Mouse (Mus musculus) gastrocnemius, adult 18-20 months (tissue): Measurements from ENCODE around the gene Ankle1. TPM values are rescaled to one million over a fixed set of nuclear protein-coding genes. Genes with fewer than 3 reads are reported as not detected.

ENCODE experiments used
- DNase-seq: peaks from one replicate; pipeline ENCODE4 v3.0.0; 2021; ENCODE audit warnings: low spot score
- total RNA-seq, 2 experiments: library from RNA; stranded (reverse); gene quantifications; 2 replicates each; pipeline ENCODE4 v1.2.3; 2021

Gene Ankle1
- total RNA-seq, 2 experiments from 2014 or later = not detected

DNA sequence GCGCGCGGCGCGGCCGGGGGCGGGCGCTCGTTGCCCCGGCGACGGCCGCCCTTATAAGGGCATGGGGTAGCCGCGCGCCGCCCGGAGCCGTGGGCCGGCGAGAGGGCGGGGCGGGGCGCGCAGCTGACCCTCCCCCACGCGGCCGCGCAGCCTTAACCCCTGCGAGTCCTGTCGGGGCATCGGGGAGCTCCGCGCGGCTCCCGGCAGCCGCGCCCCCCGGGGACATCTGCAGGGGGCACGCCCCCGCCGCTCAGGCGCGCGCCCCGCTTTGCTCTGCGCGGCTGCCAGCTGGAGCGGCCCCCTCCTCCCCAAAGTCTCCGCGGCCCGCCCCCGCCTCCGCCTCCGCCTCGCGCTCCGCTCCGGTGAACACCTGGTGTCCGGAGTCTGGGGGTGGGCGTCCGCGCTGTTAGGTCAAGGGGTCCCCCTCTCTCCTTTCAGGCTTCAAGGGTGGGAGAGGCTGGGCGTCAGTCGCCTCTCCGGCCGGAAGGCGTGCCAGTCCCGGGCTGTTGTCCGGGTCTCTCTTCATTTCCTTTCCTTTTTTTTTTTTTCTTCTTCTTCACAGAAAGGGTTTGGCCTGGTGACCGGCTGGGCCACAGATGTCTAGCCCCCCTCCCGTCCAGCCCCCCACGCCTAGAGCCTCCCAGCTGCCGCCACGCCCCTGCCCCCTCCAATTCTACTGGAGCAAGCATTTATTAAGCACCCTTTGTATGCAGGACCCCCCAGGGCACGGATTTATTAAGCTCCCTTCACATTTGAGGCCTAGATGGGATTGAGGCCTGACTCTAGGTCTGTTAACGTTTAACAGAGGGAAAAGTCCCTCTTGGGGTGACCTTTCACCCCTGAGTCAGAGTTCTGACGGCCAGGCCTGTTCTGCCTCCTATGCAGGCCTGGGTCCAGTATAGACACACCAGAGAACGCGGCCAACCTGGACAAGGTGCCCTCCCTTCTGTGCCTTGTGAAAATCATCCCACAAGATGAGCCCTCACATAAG, 23.5 kb upstream of the Ankle1 start:
- DNase-seq = peak; percentile 76

DNA sequence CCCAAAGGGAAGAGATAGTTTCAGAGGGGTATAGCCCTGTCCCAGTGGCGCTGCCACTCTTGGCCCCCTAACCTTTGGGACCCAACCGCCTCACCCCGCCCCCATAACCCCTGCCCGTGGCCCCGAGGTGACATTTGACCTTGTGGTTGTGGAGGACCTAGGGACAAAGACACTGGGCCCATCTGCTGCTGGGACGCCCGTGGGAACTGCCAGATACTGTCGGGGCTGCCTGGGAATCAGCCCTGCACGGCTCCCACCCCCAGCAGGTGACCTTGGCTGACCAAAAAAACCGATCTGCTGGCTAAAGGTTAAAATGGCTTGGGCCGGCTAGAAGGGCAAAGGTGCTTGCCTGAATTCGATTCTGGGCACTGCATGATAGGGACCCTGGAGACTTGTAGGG, 22.4 kb upstream of the Ankle1 start:
- no peak for DNase-seq

DNA sequence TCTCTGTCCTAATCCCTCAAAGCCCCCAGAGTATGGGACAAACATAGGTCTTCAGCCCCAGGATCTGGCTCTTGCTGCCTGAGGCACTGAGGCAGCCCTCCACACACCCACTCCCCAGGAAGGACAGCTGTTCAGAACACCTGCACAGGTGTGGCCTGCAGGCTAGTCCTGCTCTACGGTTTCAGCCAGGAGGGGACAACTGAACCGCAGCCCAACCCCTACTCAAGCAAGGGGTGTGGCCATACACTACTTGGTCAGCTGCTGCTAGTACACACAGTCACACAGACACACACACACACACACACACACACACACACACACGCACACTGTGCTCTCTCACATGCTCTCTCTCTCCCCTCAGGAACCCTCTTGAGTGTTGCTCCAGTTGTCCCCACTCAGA, 21.9 kb upstream of the Ankle1 start:
- no peak for DNase-seq

DNA sequence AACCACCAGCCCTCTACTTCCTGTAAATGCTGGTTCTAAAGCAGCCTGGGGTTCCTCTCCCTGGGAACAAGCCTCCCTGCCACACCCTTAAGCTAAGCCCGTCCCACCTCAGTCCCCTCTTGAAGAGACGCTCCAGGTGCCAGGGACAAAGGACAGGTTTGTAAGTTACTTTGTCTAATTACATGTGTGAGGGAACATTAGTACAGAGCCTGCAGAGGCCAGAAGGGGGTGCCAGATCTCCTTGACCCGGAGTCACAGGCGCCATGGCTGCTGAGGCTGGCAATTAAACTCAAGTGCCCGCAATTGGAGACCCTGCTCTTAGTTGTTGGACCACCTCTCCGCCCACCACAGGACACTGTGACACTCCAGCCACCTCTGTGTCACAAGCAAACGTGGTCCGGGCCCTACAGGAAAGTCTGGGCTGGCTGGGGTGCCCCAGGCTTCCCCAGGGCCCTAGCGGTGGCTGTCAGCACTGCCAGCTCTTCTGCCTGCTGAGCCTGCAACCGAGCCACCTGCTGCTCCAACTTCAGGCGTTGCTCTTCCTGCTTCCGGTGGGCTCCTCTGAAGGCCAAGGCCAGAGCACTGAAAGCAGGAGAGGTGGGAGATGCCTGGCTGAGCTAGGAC, 20.5 kb upstream of the Ankle1 start:
- no peak for DNase-seq

DNA sequence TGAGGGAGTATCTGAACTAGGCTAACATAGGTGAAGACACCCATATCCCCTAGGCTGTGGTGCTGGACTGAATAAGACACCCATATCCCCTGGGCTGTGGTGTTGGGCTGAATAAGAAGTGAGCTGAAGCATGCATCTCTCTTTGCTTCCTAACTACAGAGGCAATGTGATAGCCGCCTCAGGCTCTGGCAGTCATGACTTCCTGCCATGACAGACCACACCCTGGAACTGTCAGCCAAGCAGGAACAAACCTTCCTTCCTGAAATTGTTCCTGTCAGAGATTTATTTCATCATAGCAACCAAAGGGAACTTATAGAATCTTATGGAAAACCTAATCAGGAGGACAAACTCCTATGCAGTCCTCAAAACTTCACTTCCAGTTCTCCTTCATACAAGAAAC, 17.5 kb upstream of the Ankle1 start:
- no peak for DNase-seq

DNA sequence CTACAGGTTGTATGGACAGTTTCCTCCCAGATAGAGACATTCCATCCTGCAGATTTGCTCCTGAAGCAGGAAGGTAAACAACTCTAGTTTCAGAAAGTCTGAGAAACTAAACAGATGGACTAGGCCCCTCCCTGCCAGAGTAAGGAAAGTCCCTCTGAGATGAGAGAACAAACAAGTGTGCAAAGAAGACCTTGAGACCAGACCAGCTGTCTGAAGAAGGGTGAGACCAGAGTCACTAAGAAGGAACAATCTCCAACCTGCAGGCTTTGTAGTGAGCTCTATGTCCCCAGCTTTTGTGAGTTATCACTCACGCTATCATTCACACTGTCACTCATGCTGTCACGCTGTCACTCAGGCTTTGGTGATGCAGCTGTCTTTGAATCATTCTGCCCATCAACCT, 14.1 kb upstream of the Ankle1 start:
- no peak for DNase-seq

DNA sequence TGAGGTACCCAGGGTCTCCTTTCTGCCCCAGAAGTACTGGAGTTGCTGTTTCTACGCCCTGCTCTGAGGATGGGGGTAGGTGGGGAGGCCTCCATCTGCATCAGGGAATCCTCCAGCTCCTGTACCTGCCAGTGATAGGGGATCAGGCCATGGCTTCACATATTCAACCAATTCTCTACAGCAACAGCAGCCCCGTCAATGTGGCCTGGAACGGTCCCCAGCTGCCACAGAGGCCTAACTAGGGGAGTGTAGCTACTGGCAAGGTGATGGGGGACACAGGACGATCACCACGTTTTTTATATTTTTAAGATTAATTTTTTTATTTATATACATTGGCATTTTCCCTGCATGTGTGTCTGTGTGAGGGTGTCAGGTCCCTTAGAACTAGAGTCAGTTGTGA, 13.4 kb upstream of the Ankle1 start:
- DNase-seq = no peak

DNA sequence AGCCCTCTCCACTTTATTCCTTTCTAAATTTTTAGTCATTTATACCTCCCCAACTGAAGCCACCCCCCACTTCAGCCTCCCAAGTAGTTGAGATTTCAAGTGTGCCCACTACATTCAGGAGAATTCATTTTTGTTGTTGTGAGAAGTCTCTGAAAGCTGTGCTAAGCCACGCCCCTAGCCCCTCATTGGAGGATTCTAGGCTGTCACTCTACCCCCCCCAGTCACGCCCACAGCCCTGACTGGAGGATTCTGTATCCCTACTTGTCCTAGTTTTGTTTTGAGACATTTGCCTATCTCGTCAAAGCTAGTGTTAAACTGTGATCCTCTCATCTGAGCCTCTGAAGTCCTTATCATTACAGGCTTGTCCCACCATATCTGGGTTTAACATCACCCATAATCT, 12.9 kb upstream of the Ankle1 start:
- DNase-seq = no peak

DNA sequence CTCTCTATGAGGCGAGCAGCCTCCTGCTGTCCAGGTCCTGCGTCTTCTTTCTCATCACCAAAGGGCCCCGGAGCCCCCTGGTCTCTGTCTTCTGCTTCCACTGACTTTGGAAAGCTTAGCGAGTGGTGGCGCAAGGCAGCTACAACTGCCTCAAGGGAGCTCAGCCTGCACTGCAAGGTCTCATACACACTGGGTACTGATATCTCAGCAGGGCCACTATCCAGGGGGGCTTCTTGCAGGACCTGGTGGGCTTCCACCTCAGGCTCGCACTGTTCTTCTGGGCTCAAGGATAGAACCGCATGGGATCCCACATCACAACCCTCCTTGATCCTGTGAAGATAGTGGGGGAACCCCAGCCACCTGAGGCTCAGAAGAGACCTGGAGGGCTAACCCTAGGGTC, 11.3 kb upstream of the Ankle1 start:
- no peak for DNase-seq

DNA sequence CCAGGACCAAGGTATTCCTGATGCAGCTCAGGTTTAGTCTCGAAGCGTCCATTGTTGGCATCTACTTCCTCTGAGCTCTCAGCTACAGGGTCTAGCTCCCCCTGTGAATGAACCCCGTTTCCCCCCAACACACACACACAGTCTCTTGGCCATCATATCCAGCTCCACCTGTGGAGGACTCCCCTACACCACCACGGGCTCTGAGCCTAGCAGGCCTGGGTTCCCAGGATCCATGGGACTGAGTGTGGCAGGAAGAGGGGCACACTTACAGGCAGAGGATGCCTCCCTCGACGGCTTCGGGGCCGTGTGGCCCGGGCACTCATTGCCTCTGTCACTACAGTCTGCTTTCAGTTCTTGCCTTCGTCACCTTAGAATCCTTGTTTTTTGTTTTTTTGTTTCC, 10.7 kb upstream of the Ankle1 start:
- DNase-seq = no peak

DNA sequence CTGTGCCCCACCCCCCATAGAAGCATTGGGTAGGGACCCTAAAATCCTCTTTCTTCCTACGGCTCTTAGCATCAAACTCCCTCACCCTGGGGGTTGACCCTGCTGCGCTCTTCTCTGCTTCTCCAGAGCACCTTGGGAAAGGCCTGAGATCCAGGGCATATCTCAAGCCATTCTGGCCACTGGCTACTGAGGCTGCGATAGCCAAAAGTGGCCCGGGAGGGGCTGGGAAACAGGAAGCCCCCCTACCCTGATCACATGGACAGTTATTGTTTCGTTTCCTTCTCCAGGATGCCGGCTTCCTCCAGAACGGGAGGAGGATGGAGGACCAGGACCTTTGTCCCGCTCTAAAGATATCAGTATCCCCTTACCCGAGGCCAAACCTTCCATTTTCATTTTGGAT, 10.2 kb upstream of the Ankle1 start, which contains the start of gene Ushbp1:
TSS of gene Ushbp1 (minus strand) at position 174 of the 400 bp plus-strand sequence.
- no peak for DNase-seq

DNA sequence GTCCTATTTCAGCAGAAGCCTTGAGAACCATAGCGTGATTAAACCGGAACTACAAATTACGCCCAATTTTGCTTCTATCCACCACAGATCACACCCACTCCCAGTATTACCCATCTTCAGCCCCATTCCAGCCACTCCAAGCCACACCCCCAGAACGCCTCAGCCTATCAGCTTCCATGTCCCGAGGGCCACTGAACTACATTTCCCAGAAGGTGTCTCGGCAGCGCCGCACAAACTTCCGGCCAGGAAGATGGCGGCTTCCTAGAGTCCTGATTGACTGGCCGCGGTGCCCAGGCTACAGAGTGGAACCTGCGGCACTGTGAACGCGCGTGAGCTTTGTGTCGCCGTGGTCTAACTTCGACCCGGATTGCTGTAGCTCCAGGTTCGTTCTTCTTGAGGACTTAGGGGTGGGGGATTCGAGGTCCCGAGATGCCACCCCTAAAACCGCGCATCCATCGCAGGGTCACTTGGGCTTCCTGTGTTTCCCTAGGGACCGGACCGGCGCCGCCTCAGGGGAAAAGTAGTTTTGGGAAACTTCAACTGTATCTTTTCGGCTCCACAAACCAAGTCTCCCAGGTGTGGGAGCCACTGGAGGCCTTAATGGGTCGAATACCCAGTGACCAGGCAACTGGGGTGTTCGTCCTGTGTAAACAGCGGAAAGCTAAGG, 9.0 kb upstream of the Ankle1 start, which contains the start of gene Babam1:
TSS of gene Babam1 (plus strand) at position 223 of the 667 bp plus-strand sequence.
- peak; percentile 95 for DNase-seq

DNA sequence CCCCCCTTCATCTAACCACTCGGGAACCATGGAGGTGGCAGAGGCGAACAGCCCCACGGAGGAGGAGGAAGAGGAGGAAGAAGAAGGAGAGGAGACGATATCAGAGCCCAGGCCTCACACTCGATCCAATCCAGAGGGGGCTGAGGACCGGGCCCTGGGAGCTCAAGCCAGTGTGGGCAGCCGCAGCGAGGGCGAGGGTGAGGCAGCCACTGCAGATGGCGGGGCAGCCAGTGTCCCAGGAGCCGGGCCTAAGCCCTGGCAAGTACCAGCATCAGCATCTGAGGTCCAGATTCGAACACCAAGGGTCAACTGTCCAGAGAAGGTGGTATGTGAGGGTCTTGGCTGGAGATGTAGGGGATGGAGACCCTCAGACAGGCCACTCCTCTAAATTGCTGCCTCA, 8.1 kb upstream of the Ankle1 start:
- no peak for DNase-seq

DNA sequence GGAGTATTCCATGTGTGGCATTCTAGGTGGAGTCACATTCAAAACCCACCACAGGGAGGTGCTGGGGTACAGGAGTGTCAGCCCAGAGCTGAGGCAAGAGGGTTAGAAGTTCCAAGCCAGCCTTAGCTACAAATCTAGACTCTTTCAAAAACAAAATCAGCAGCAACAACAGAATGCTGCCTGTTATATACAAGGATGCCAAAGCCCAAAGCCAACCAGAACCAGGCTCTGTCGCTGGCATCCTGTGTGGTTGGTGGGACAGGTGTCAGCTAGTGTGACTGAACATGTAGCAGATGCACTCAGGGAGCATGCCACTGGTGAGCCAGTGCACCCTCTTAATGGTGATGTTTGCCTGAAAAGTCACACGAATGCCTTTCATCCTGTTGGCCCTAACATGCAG, 5.0 kb upstream of the Ankle1 start:
- DNase-seq = no peak

DNA sequence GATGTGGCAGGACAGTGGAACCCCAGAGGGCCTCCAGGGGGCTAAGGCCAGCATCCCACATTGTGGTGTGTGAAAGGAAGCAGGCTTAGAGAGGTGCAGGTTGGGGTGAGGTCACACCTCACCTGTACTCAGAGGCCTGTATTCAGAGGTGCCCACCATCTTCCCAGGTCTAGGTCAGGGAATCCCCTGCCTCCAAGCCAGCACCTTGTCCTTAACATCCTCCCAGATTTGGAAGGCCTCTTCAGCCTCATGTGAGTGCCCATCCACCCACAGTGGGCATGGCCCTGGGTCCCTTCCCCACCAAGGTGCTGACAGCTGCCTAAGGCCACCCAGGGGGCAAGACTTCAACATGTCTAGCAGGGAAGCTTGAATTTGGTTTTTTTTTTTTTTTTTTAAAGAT, 4.4 kb upstream of the Ankle1 start:
- DNase-seq = no peak

DNA sequence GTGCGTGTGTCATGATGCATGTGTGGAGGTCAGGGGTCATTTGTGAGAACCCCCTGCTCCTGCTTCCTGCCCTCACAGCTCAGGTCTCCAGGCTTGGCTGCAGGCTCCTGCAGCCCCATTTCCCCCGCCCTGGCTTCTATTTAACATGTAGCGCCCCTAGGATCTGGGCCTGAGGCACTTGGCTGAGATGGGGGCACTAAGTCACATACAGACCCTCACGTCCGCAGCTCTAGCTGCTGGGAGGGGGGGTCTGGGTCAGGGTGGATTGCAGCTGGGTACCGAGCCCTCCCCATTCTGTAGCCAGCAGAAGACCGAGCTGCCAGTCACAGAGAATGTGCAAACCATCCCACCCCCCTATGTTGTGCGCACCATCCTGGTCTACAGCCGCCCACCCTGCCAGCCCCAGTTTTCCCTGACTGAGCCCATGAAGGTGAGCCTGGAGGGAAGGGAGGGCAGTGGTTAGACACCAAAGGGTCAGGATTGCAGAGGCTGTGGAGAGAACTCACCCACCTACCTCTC, 3.3 kb upstream of the Ankle1 start:
- DNase-seq = no peak

DNA sequence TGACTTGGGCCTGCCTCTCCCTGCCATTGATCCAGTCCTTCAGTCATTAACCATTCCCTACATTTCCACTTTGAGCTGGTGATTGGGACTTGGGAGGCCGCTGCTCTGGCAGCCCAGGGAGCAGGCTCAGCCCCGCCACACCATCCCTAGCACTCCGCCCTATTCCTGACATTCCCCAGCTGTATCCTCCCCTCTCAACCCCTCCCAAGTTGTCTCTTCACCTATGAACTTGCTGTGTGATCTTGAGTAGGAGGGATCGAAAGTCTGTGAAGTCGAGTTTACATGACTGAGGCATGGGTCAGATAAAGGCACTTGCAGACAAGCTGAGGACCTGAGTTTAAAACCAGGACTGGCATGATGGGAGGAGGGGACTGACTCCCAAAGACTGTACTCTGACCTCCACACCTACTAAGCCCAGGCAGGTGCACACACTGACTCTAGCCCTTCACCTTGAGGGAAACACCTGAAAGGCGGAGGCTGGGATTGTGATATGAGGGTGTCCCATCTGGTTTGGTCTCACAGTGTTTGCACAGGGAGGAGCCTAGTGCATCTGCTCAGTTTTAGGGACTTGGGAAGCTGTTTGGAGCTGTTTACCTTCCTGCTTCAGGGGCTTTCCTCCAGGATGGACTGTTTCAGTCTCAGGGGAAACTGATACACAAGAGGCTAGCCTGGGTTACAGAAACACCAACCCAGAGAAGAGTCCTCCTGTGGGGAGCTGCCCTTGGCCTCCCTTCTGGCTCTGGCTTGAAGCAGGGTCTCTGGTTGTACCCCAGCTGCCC, 2.5 kb upstream of the Ankle1 start:
- no peak for DNase-seq

DNA sequence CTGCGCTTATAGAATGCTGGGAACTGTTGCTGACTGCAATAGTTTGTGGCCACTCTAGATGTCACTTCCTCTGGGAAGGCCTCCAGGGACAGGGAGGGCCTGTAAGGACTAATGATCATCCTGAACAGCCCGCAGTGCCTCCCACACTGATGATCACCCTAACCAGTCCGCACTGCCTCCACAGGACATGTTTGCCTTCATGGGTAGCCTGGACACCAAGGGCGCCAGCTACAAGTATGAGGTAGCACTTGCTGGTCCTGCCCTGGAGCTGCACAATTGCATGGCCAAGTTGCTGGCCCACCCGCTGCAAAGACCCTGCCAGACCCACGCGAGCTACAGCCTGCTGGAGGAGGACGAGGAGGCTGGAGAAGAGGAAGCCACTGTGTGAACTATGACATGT, 1.8 kb upstream of the Ankle1 start:
- DNase-seq = no peak

DNA sequence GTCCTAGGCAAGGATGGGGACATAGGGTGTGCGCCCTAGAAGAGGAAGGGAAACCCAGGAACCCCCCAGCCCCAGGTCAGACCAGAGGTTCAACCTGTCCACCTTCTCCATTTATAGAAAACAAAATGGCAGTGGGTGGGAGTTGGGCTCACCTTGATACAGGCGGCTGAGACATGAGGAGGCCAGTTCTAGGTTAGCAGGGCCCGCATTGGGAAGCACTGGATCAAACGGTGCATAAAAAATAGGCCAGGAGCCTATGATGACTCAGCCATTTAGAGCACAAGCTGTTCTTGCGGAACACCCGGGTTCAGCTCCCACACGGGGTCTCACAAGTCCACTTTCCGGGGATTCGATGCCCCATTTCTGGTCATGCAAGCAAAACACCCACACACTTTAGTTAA, 859 bp upstream of the Ankle1 start:
- no peak for DNase-seq

DNA sequence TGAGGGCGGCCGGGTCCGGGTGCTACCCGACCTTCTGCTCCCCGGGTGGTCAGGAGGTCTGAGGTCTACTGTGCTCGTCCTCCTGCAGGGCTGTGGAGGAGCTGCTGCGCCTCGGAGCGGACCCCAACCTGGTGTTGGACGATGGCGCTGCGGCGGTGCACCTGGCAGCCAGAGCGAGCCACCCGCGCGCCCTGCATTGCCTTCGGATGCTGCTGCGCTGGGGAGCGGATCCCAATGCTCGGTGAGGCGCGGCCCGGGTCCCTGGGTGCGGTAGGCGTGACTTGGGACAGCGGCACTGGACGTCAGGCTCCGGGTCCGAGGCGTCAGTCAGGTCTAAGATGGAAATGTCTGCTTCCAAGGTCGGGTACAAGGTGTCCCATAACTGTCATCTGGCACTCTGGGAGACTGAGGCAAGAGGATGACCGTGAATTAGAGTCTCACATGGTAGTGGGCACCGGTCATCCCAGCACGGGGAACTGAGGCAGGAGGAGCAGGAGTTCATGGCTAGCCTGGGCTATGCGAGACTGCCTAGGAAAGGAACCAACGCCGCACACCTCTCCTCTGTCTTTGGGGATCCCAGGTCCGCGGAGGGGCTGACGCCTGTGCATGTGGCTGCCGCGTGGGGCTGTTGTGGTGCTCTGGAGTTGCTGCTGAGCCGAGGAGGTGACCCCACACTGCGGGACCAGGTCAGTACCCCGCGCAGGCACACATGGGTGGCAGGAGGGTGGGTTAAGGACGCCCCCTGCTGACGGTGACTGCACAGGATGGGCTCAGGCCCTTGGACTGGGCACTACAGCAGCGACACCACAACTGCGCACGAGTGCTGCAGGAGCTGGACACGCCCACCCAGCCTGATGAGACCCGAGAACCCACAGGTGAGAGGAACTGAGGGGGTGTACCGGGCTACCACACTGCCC, 547 bp downstream of the Ankle1 start:
- DNase-seq = peak; percentile 43
